Mouse (Mus musculus) gastrocnemius, postnatal 10 days (tissue): ENCODE results near the gene Fgf10. TPM values are rescaled to one million over a fixed set of nuclear protein-coding genes. Genes with fewer than 3 reads are reported as not detected.

Experiments used
- DNase-seq: peaks from one replicate; pipeline ENCODE4 v3.0.0; 2021; ENCODE audit warnings: mixed read lengths
- total RNA-seq, 2 experiments: library from RNA; stranded (reverse); gene quantifications; 2 replicates each; pipeline ENCODE4 v1.2.3; 2021

Gene Fgf10
- total RNA-seq, 2 experiments from 2014 or later = 0.89 to 1.2 TPM

DNA sequence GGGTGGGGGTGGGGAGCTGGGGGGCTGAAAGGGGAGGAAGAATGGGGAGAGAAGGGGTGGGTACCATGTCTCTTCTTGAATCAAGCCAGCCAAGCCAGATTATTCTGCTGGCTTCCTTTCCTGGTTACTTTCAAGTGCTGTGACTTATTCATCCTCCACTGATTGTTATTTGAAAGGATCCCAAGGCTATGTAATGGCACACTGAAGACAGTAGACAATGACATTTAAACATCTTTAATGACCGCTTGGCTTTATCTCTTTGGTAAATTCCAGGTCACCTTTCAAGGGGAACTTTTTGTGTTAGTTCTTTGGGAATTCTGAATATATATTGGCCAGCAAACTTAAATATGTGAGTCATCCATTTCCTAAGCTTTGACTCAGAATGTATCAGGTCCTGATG, 47.1 kb downstream of the Fgf10 start:
- DNase-seq = no peak

DNA sequence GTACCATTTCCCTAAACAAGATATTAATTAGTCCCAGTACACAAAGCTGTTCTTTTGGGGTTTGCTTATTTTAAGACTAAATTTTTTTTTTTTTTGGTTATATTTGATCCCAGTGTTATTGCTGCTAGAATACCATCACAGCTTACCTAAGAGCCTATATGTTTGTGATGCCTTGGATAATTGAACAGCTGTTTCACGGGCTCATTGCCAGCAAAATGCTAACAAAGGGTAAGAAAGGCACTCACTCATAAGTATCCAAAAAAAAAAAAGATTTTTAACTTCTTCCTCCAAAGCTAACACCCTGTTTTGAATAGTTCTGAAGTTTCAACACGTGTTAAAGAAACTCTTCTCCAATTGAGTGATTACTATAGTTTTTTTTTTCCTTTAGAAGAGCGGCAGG, 48.8 kb downstream of the Fgf10 start:
- DNase-seq = no peak

DNA sequence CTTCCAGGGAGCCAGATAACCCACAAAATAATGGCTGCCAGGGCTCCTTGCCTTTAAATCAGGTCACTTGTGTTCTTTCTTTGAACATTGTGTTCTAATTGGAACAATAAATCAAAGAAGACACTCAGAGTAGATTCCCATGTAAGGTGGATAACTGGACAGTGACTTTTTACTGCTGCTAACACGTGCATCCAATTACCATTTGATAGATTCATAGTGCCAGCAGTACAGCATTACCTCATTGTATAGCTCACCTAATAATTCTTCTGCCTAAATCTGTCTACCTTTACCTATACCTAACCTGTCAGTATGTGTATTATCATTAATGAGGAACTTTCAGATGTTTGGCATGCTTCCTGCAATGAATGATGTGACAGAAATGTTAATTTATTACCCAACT, 52.1 kb downstream of the Fgf10 start:
- no peak for DNase-seq

DNA sequence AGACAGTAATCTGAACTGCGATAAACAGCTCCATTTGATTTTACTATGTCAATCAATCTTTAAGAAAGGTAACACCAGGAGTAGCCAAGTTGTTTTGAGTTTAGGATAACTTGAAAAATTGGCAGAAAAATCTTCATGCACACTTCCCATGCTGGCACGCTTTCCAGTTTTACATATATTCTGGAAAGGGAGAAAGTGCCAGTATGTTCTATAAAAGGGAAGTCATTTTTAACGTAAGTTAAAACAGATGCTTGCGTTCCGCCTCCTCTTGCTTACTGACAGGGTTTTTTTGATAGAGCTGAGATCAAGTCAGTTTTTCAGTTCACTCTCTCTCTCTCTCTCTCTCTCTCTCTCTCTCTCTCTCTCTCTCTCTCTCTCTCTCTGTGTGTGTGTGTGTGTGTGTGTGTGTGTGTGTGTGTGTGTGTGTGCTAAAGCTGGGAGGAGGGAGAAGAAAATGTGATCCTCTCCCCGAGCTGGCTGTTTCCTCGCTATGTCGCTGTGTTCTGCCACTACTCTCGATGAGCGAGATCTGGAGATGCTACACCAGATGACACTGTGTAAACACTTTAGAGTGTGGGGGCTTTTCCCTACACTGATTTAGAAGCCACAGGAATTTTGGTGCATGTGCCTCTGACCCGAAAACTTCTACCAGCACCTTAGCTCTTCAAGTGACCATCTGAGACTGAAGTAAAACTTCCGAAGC, 62.4 kb downstream of the Fgf10 start:
- no peak for DNase-seq

DNA sequence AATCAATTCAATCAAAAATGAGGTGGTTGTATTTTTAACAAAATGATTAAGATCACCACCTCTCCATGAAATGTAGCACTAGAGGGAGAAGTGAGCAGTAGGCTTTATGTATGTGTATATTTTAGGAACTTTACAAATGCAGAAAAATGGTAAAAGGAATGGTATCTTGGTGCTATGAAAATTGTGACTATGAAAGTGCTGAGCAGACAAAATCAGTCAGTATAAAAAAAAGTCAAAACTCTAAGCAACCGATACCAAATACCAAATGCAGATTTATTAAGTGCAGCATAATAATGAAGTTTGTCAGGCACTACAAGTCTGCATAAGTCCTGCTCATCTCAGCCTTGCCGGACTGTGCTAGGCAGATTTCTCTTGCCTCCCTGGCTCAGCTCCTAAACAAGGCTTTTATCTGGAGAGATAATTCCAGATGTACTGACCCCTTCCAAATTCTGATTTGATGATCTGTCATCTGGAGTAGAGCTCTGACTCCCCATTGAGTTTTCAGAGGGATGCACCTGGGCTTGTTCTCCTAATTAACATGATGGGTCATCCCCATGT, 70.3 kb downstream of the Fgf10 start:
- DNase-seq = no peak

DNA sequence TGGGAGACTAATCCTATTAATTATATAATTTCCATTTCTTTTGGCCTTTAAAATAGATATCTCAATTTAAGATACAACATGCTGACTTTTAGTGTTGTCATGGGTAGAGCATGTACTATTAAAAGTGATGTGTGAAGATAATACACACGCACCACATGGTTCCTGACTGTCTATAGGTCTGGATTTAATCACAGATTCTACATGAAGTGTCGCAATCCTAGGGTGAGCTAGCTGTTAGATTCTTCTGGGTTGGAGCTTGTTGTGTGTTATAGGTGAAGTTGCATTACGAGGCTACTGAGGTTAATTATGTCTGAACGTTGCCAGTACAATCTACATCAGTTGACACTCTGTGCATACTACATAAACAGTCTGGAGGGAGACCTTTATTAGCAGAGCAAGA, 73.2 kb downstream of the Fgf10 start:
- no peak for DNase-seq

DNA sequence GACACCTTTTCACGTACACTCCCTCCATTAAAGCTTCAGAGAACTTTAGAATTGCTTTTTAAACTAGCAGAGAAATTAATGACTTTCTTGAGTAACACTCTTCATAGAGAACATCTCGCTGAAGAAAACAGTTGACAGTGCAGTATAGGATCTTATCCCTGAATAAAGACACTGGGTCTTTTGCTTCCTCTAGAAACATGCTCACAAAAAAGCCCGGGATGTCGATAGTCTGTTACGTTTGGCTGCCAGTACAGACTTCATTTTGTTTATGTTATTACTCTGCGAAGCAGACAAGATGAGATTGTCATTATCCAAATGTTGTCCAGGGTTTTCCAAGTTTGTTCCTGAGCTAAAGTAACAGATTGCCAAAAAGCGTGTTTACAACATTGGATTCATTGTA, 75.2 kb downstream of the Fgf10 start:
- no peak for DNase-seq

GRCm38 (mm10) chr13:118746427-118746826, 76.8 kb downstream of the Fgf10 start:
- DNase-seq = no peak

DNA sequence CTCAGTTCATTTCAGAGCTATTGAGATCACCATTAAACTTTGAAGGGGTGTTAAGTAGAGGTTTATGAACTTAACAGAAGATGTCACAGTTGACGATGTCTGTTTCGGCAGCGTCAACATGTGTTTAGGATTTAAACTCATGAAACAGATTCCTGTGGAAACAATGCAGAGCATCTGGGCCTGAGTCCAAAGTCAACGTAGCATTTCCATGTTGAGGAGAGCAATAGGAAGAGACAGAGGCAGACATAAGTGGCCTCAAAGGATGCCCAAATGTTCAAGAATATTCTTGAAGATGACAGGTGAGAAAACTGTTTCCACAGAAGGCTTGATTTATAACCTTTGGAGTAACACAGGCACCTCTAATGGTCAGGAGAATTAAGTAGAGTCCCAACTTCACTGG, 84.4 kb downstream of the Fgf10 start:
- DNase-seq = no peak

DNA sequence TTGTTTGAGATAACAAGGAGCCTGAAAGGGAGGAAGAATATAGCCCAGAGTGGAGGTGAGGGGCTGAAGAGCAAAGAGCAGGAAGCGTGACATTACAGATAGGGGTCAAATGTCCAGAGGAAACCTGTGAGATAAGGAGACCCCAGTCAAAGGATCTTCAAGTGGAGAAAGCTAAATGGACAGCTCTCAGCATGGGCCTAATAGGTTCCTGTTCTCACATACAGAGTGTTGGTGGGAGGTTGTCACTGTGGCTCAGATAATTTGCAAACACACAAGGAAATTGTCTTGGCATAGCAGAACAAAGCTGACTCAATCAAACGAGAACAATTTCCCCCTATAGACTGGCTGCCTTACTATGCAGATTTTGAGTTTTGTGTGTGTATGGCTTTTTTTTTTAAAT, 89.4 kb downstream of the Fgf10 start:
- DNase-seq = no peak

GRCm38 (mm10) chr13:118762982-118763381, 93.4 kb downstream of the Fgf10 start:
- DNase-seq = no peak

GRCm38 (mm10) chr13:118772188-118772587, 102.6 kb downstream of the Fgf10 start:
- DNase-seq = no peak

DNA sequence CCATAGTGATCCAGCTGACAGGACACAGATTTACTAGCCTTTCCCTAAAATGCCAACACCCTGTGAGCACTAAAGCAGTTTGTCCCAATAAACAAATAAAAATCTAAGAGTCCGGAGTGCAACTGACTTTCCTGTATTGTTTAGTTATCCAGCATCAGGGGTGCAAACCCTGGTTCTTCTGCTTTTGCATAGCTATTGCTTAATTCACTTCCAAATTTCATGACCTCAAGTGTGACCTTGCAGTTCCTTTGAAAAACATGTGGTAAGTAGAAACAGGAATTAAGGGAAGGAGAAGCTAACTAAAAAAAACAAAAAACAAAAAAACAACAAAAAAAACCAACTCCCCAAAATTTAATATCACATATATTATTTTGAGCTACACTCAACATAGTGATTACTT, 105.6 kb downstream of the Fgf10 start:
- no peak for DNase-seq

DNA sequence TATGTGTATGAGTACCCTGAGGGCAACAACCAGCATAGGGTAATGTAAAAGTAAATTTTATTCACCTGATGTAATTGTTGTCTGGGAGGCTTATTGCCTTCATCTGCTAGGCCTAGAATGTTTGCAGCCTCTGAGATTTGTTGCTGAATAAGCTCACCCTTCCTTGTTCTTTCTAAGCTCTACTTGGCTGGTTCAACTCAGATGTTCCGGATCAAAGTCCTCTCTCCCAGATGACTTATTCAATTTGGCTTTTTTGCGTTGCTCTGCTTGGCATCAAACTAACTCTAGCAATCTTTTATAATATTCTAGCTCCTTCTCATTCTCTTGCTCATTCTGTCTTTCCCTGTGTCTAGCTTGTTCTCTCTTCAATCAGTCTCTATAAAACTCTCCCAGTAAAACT, 109.6 kb downstream of the Fgf10 start:
- no peak for DNase-seq

- DNase-seq = no peak
Measured at GRCm38 (mm10) chr13:118791753-118792152, 122.2 kb downstream of the Fgf10 start.

GRCm38 (mm10) chr13:118792198-118792597, 122.6 kb downstream of the Fgf10 start:
- DNase-seq = no peak

DNA sequence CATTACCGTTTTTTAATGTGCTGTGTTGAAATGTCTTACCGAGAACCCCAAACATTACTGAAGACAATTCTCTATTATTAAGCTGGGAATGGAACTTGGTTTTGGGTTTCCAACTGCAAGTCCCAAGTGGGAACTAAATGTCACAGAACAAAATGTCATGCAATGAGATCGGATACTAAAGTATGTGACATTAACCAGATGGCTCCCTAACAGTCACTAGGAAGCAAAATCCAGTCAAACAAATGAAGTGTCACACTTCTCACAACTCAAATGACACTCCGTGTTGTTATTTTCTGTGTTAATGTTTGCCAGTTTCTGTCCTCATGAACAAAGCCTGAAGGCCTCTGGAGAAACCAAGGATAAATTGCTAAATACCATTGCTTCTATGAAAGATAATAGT, 130.6 kb downstream of the Fgf10 start:
- no peak for DNase-seq

- no peak for DNase-seq
Measured at GRCm38 (mm10) chr13:118806662-118807061, 137.1 kb downstream of the Fgf10 start.

DNA sequence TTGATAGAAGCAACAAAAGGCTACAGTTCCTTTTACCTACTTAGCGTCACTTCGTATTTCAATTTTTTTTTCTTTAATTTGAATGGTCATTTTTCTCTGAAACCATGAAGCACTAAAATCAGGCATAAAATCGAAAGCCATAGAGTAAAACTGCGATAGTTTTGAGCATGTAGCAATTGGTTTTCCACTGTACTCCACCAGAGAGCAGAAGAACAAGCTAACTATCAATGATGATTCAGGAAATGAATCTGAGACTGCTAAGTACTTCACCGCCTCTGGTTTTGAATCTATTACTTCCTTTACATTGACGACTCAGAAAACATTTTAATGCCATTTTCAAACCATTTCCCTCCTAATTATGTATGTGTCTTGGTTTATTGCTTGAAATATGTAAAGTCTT, 150.2 kb downstream of the Fgf10 start:
- DNase-seq = no peak

GRCm38 (mm10) chr13:118823113-118823512, 153.5 kb downstream of the Fgf10 start:
- DNase-seq = no peak

DNA sequence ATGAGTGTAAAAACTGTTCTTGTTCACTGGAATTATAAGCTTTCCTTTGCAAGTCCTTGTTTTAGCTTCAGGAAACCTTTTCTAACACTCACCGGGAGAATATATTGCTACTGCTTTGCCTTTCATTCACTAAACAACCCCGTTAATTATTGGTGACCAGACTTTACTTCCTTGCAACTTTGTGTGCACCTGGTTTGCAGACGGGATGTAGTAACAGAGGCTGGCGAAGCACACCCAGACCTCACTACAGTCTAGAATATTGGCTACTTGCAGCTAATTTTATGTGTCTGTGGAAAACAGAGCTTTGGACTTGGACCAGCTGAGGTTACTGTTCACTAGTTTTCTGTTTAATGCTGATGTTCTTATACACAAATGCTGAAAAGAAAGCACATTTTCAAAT, 155.5 kb downstream of the Fgf10 start:
- DNase-seq = no peak

DNA sequence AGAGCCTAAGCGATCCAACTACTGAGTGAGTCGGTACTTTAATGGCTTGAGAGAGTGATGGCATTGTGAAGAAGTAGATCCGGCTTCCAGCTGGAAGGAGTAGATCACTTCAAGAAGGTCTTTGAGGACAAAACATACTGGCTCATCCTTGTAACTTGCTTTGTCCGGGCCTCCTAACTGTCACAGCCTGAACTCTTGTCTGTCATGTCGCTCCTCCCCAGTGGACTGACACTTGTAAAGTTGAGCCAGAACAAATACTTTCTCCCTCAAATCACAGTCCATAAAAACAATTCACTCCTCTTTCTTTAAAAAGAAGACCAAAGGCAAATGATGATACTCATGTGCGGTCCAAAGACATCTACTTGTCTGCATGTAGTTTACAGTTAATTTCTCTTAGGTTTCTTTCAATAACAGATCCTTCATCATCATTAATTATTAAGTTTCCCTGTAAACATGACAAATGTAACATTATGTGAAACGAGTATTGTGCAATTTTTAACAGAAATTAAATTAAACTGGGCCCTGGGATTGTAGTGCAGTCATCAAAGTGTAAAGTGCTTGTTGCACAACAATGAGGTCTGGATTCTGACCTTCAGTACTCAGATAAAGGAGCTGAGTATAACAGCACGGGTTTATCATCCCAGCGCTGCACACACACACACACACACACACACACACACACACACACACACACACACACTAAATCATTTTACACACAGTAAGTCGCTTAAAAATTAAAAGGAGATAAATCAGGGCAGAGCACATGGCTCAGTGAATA, 159.2 kb downstream of the Fgf10 start:
- no peak for DNase-seq

DNA sequence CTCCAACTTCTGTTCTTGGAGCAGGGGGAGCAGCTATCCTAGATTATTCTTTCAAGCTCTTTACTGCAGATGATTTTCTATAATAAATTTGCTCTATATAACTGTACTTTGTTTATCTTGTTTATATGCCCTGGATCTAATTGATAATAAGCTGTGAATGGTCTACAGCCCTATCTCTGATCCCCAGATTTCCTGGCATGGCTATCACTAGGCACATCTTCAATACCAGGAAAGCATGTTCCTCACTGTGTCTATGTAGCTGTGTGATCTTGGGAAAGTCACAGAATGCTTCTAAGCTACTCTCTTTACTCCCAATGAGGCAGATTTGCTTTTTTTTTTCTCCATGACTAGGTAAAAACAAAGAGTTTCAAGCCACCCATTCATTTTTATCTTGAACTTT, 164.4 kb downstream of the Fgf10 start:
- no peak for DNase-seq

DNA sequence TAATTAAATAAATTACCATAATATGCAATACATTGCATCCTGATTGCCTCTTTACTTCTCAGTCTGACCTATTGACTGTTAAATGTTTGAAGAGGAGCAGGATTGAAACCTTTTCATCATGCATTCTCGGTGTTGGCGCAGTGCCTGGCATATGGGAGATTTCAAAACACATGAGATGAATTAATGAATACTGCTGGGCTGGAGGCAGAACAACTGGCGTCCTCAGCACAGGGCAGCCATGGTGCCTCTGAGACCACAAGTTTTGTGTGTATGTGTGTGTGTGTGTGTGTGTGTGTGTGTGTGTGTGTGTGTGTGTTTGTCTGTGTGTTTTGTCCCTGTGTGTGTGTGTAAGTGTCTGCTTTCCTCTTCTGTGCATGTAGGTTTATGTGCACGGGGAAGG, 165.5 kb downstream of the Fgf10 start:
- peak; percentile 4 for DNase-seq
